Mouse (Mus musculus) left cerebral cortex, postnatal 10 days (tissue): ENCODE data around the gene Adat1. TPM values are rescaled to one million over a fixed set of nuclear protein-coding genes. Genes with fewer than 3 reads are reported as not detected.

Source experiments
- total RNA-seq, 2 experiments: library from RNA; stranded (reverse); gene quantifications; 2 replicates each; pipeline ENCODE4 v1.2.3; 2021

The Adat1 gene
- total RNA-seq, 2 experiments from 2014 or later: 4.5 to 4.6 TPM

Other genes starting within 250 kb of the Adat1 start
- gene Bcar1, start 248.5 kb downstream of the Adat1 start, total RNA-seq: 10 to 100 TPM; 46.6 to 48.1 TPM
- gene Cfdp1, start 138.0 kb downstream of the Adat1 start, total RNA-seq: 10 to 100 TPM; 90.6 to 94.9 TPM
- 1 to 10 TPM; 2.6 to 3.1 TPM for gene Tmem170, start 115.6 kb downstream of the Adat1 start, total RNA-seq
- gene Chst5, start 81.9 kb downstream of the Adat1 start, total RNA-seq: under 1 TPM; 0.67 to 0.86 TPM
- 10 to 100 TPM; 10.0 to 10.4 TPM for gene Tmem231, start 58.4 kb downstream of the Adat1 start, total RNA-seq
- 100 to 1,000 TPM; 206 to 213 TPM for gene Gabarapl2, start 51.6 kb downstream of the Adat1 start, total RNA-seq
- 10 to 100 TPM; 83.6 to 89.3 TPM for gene Kars, start 19.0 kb upstream of the Adat1 start, total RNA-seq
- 10 to 100 TPM; 34.5 to 36.7 TPM for gene Terf2ip, start 19.1 kb upstream of the Adat1 start, total RNA-seq
- gene Gm6793, start 22.7 kb upstream of the Adat1 start, total RNA-seq: under 1 TPM in 1 of 2 experiments, not detected in 1; 0.22 TPM